Mouse (Mus musculus): ENCODE measurements around the gene Zfp523. TPM values are rescaled to one million over a fixed set of nuclear protein-coding genes. Genes with fewer than 3 reads are reported as not detected.
A peak's percentile ranks its signal among the peaks of the same experiment; 100 is the strongest.

The Zfp523 gene
- 19.2 and 23.0 TPM in 2 replicates for polyA plus RNA-seq (2014; fragmentation: Nextera tagmentation; extraction: Ambion mirVana)

GRCm38 (mm10) chr17:28176775-28177539, at the start of gene Zfp523:
Zfp523 (plus strand) TSS chr17:28177129.
- H3K4me1 ChIP-seq (ENCODE audit: control insufficient read depth in 2 of 2, insufficient read depth in 2 of 2, low read length in 2 of 2): peaks cover 50 to 61% of the 10 kb centered on the region in 2 experiments
- 0% methylated on average over 74 of the region's 82 CpGs for WGBS
- H3K4me2 ChIP-seq (ENCODE audit: low read length): peak within 1 kb of the TSS; percentile 93

DNA sequence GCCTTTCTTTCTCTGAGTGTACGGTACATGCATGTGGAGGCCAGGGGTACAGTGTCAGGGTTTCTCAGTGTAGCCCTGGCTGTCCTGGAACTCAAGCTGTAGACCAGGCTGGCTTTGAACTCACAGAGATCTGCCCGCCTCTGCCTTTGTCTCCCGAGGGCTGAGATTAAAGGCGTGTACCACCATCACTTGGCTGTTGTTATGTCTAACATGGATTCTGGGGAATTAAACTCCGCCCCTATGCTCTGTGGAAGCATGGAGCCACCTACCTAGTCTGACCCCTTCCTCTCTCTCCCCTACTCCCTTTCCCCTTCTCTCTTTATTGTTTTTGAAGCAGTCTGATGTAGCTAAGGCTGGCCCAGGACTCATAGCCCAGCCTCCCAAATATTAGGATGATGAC, 47.1 kb upstream of the Zfp523 start:
- 86% methylated on average over 5 of the region's 5 CpGs for WGBS
- no peak for ATAC-seq (ENCODE audit: insufficient number of reproducible peaks, insufficient read depth, low FRiP score, low read depth)
- H3K27ac ChIP-seq (replicated peaks in 1 of 2; ENCODE audit: control insufficient read depth in 1 of 2, insufficient read depth in 1 of 2, low read depth in 2 of 2, low read length in 2 of 2): no peak overlapping the region
- H3K4me1 ChIP-seq (ENCODE audit: control insufficient read depth in 2 of 2, insufficient read depth in 2 of 2, low read length in 2 of 2): no peaks in the 10 kb centered on the region; a peak in 1 of 4 replicates
- H3K4me3 ChIP-seq (ENCODE audit: control insufficient read depth in 1 of 2, insufficient read depth in 1 of 2, low read depth in 1 of 2, low read length in 2 of 2): no peak overlapping the region
- no peak overlapping the region for H3K9ac ChIP-seq (ENCODE audit: low read length)
- H3K9me3 ChIP-seq (ENCODE audit: control insufficient read depth, low read length): no peaks in the 10 kb centered on the region
- 0 out of 2 replicates have a peak, but pooled peaks cover 3% of the 10 kb centered on the region for H3K27me3 ChIP-seq (ENCODE audit: control insufficient read depth, insufficient read depth, low read length)
- H3K36me3 ChIP-seq (ENCODE audit: control insufficient read depth, insufficient read depth, low read length): no peaks in the 10 kb centered on the region
- no peak overlapping the region for H3K4me2 ChIP-seq (ENCODE audit: low read length)

More at GRCm38 (mm10) chr17:28176775-28177539, at the start of gene Zfp523:
- ATAC-seq (ENCODE audit: insufficient number of reproducible peaks, insufficient read depth, low FRiP score, low read depth): peak; percentile 78
- H3K9me3 ChIP-seq (ENCODE audit: control insufficient read depth, low read length): no peaks in the 10 kb centered on the region
- peak within 1 kb of the TSS; percentile 81 to 89 for H3K4me3 ChIP-seq (ENCODE audit: control insufficient read depth in 1 of 2, insufficient read depth in 1 of 2, low read depth in 1 of 2, low read length in 2 of 2)
- H3K9ac ChIP-seq (ENCODE audit: low read length): peak within 1 kb of the TSS; percentile 96
- H3K36me3 ChIP-seq (ENCODE audit: control insufficient read depth, insufficient read depth, low read length): no peaks in the 10 kb centered on the region
- H3K27me3 ChIP-seq (ENCODE audit: control insufficient read depth, insufficient read depth, low read length): no peaks in the 10 kb centered on the region
- peak within 1 kb of the TSS; percentile 85 to 92 for H3K27ac ChIP-seq (replicated peaks in 1 of 2; ENCODE audit: control insufficient read depth in 1 of 2, insufficient read depth in 1 of 2, low read depth in 2 of 2, low read length in 2 of 2)

DNA sequence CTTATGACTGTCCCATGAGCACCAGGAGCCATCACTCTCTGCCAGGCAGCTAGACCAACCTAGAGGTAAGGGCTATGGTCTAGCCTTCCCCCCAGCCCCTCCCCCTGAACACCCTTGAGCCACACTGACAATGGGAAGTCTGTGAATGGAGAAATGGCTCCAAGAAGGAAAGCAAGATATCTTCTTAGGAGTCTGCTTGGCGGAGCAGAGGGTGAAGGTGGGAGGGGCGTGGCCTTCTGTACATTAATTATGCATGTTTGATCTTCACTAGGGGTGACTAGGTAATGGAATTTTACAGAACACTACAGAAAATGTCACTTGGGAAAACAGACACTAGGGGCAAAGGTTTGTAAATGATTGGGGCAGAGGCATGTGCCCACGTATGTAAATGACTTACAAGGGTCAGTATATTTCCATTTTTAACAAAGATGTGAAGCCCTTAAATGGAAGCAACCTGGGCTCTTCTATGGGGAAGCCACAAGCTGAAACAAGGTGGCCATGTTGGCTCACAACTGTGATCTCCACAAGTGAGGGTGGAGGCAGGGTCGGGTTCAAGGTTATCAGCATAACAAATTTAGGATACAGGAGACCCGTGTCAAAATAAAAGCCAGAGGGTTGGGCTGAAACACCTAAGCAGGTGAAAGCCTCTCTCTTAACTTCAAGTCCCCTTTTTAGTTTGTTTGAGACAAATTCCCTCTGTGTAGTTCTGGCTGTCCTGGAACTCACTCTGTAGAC, 46.4 kb upstream of the Zfp523 start:
- ATAC-seq (ENCODE audit: insufficient number of reproducible peaks, insufficient read depth, low FRiP score, low read depth): no peak
- Histone ChIP-seq H3K4me1 (ENCODE audit: control insufficient read depth in 2 of 2, insufficient read depth in 2 of 2, low read length in 2 of 2) (no peaks in the 10 kb centered on the region; a peak in 1 of 4 replicates), H3K9me3 (ENCODE audit: control insufficient read depth, low read length) (no peaks in the 10 kb centered on the region), H3K27me3 (ENCODE audit: control insufficient read depth, insufficient read depth, low read length) (0 out of 2 replicates have a peak, but pooled peaks cover 3% of the 10 kb centered on the region), H3K36me3 (ENCODE audit: control insufficient read depth, insufficient read depth, low read length) (no peaks in the 10 kb centered on the region), H3K4me2 (ENCODE audit: low read length) (no peak overlapping the region), H3K9ac (ENCODE audit: low read length) (no peak overlapping the region), H3K27ac (replicated peaks in 1 of 2; ENCODE audit: control insufficient read depth in 1 of 2, insufficient read depth in 1 of 2, low read depth in 2 of 2, low read length in 2 of 2) (no peak overlapping the region), H3K4me3 (ENCODE audit: control insufficient read depth in 1 of 2, insufficient read depth in 1 of 2, low read depth in 1 of 2, low read length in 2 of 2) (no peak overlapping the region)
- 58% methylated on average over 5 of the region's 5 CpGs for WGBS

DNA sequence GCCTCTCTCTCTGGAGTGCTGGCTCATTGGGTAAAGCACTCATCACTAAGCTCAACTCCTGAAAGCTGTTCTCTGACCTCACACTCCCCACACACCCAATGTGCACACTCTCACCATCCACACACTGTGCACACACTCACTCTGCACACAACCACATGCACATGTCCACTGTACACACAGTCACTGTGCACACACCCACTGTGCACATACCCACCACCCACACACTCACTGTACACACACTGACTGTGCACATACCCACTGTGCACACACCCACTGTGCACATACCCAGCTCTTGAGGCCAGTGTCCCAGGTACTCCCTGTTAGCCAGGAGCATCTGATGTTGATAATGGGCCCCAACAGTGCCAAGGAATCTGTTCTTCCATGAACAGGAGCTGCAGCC, 45.8 kb upstream of the Zfp523 start:
- H3K4me1 ChIP-seq (ENCODE audit: control insufficient read depth in 2 of 2, insufficient read depth in 2 of 2, low read length in 2 of 2): peaks cover 2 to 3% of the 10 kb centered on the region in 2 experiments
- peak; percentile 19; the same call in 1 of the 2 replicates for ATAC-seq (ENCODE audit: insufficient number of reproducible peaks, insufficient read depth, low FRiP score, low read depth)
- no peak overlapping the region for H3K9ac ChIP-seq (ENCODE audit: low read length)
- H3K27ac ChIP-seq (replicated peaks in 1 of 2; ENCODE audit: control insufficient read depth in 1 of 2, insufficient read depth in 1 of 2, low read depth in 2 of 2, low read length in 2 of 2): no peak overlapping the region
- H3K27me3 ChIP-seq (ENCODE audit: control insufficient read depth, insufficient read depth, low read length): 0 out of 2 replicates have a peak, but pooled peaks cover 3% of the 10 kb centered on the region
- H3K9me3 ChIP-seq (ENCODE audit: control insufficient read depth, low read length): no peaks in the 10 kb centered on the region
- no peak overlapping the region for H3K4me2 ChIP-seq (ENCODE audit: low read length)
- no peaks in the 10 kb centered on the region for H3K36me3 ChIP-seq (ENCODE audit: control insufficient read depth, insufficient read depth, low read length)
- no peak overlapping the region for H3K4me3 ChIP-seq (ENCODE audit: control insufficient read depth in 1 of 2, insufficient read depth in 1 of 2, low read depth in 1 of 2, low read length in 2 of 2)

GRCm38 (mm10) chr17:28133193-28133592, 43.7 kb upstream of the Zfp523 start:
- H3K4me3 ChIP-seq (ENCODE audit: control insufficient read depth in 1 of 2, insufficient read depth in 1 of 2, low read depth in 1 of 2, low read length in 2 of 2): no peak overlapping the region
- peak overlapping the region; percentile 34; the same call in 1 of the 2 replicates for H3K4me2 ChIP-seq (ENCODE audit: low read length)
- peaks cover 3% of the 10 kb centered on the region; the same call in 1 of the 2 replicates for H3K27me3 ChIP-seq (ENCODE audit: control insufficient read depth, insufficient read depth, low read length)
- no peak overlapping the region for H3K27ac ChIP-seq (replicated peaks in 1 of 2; ENCODE audit: control insufficient read depth in 1 of 2, insufficient read depth in 1 of 2, low read depth in 2 of 2, low read length in 2 of 2)
- H3K4me1 ChIP-seq (ENCODE audit: control insufficient read depth in 2 of 2, insufficient read depth in 2 of 2, low read length in 2 of 2): peaks cover 8 to 9% of the 10 kb centered on the region in 2 experiments
- no peak for ATAC-seq (ENCODE audit: insufficient number of reproducible peaks, insufficient read depth, low FRiP score, low read depth)
- WGBS: 7% methylated on average over 14 of the region's 14 CpGs
- no peak overlapping the region for H3K9ac ChIP-seq (ENCODE audit: low read length)
- no peaks in the 10 kb centered on the region for H3K9me3 ChIP-seq (ENCODE audit: control insufficient read depth, low read length)
- no peaks in the 10 kb centered on the region for H3K36me3 ChIP-seq (ENCODE audit: control insufficient read depth, insufficient read depth, low read length)

- no peak overlapping the region for H3K4me3 ChIP-seq (ENCODE audit: control insufficient read depth in 1 of 2, insufficient read depth in 1 of 2, low read depth in 1 of 2, low read length in 2 of 2)
- H3K9me3 ChIP-seq (ENCODE audit: control insufficient read depth, low read length): no peaks in the 10 kb centered on the region
- 78% methylated on average over 3 of the region's 3 CpGs for WGBS
- no peaks in the 10 kb centered on the region for H3K36me3 ChIP-seq (ENCODE audit: control insufficient read depth, insufficient read depth, low read length)
- H3K27me3 ChIP-seq (ENCODE audit: control insufficient read depth, insufficient read depth, low read length): peaks cover 18% of the 10 kb centered on the region
- peaks cover 8 to 9% of the 10 kb centered on the region in 2 experiments for H3K4me1 ChIP-seq (ENCODE audit: control insufficient read depth in 2 of 2, insufficient read depth in 2 of 2, low read length in 2 of 2)
- H3K9ac ChIP-seq (ENCODE audit: low read length): no peak overlapping the region
- H3K27ac ChIP-seq (replicated peaks in 1 of 2; ENCODE audit: control insufficient read depth in 1 of 2, insufficient read depth in 1 of 2, low read depth in 2 of 2, low read length in 2 of 2): no peak overlapping the region
- ATAC-seq (ENCODE audit: insufficient number of reproducible peaks, insufficient read depth, low FRiP score, low read depth): no peak
- H3K4me2 ChIP-seq (ENCODE audit: low read length): no peak overlapping the region
Observed at GRCm38 (mm10) chr17:28135496-28135895, 41.4 kb upstream of the Zfp523 start.

DNA sequence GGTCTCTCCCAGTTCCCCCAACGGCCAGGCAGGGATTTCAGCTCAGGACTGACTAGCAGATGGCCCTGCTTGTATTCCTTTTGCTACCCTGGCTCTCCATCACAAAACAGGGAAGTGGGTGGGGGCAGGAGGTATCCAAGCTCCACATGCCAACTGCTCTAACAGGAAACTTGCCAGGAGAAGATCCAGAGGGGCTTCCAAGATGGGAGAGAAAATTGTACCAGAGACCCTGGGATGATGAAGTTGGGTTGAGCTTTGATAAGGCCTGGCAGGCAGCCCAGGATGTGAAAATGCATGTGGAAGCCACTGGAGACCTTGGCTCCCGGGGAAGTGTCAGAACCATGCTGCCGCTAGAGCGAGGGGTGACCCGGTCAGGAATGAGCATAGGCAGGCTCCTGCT, 40.7 kb upstream of the Zfp523 start:
- Histone ChIP-seq H3K36me3 (ENCODE audit: control insufficient read depth, insufficient read depth, low read length) (no peaks in the 10 kb centered on the region), H3K4me1 (ENCODE audit: control insufficient read depth in 2 of 2, insufficient read depth in 2 of 2, low read length in 2 of 2) (peaks cover 8 to 10% of the 10 kb centered on the region in 2 experiments), H3K27me3 (ENCODE audit: control insufficient read depth, insufficient read depth, low read length) (peaks cover 26% of the 10 kb centered on the region), H3K4me2 (ENCODE audit: low read length) (no peak overlapping the region), H3K9ac (ENCODE audit: low read length) (no peak overlapping the region), H3K4me3 (ENCODE audit: control insufficient read depth in 1 of 2, insufficient read depth in 1 of 2, low read depth in 1 of 2, low read length in 2 of 2) (no peak overlapping the region), H3K27ac (replicated peaks in 1 of 2; ENCODE audit: control insufficient read depth in 1 of 2, insufficient read depth in 1 of 2, low read depth in 2 of 2, low read length in 2 of 2) (no peak overlapping the region), H3K9me3 (ENCODE audit: control insufficient read depth, low read length) (no peaks in the 10 kb centered on the region)
- WGBS: 8% methylated on average over 5 of the region's 5 CpGs
- ATAC-seq (ENCODE audit: insufficient number of reproducible peaks, insufficient read depth, low FRiP score, low read depth): no peak
